In the genomic region with DNA sequence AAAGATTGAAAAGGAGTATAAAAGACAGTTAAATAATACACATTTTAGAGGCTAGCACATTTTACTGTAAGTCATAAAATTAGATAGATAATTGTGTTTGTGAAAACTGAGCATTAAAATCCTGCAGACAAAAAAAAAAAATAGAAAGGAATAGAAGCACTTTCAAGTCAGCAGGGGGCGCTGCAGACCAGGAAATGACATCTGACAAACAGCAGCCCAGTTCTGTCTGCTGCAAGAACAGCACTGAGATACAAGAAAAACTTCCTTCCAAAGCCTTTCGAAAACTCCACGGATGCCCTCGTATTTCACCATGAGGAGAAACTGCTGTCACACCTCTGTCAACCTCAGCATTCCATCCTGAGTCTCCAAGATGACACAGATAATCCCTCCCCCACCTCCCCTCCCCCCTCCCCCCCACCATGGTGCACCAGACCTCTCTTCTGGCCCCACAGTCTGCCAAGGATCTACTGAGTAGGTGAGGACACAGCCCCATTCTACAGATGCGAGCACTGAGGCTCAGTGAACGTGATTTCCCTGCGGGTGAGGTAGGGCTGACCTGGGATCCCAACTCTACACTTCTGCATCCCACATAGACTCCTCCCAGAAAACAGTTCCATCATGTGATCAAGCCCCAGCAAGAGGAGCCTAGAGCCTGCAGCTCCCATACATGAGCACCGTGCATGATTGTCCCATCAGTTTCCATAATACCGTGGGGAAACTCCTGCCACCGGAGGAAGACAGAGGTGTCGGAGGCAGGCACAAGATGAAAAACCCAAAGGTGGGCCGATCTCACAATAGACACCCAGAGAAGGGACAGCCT, we compare ENCODE assay signal across 8 mouse cellular contexts. TPM values are rescaled to one million over a fixed set of nuclear protein-coding genes. Genes with fewer than 3 reads are reported as not detected.
DNase-seq lines count a peak whose midpoint lies in the region; ATAC-seq and TF ChIP-seq lines count a peak whose summit lies in the region.

No protein-coding gene starts in this region.

- H3K27me3 ChIP-seq in ES-Bruce4 (ENCODE audit: control insufficient read depth, insufficient read depth, low read length, poor library complexity, severe bottlenecking) = no peaks in the 10 kb centered on the region
- H3K27me3 ChIP-seq in heart, embryonic 12.5 days (replicated peaks) = no peaks in the 10 kb centered on the region
- H3K27me3 ChIP-seq in lung, postnatal 0 days (replicated peaks; ENCODE audit: insufficient read depth, low read length) = no peaks in the 10 kb centered on the region

- H3K4me3 ChIP-seq in ES-Bruce4 (ENCODE audit: low read depth, low read length) = no peak overlapping the region
- H3K4me3 ChIP-seq in bone marrow, adult 2 months (replicated peaks; ENCODE audit: control insufficient read depth, low read depth, low read length) = no peak overlapping the region
- H3K4me3 ChIP-seq in heart, embryonic 12.5 days = no peak overlapping the region
- H3K4me3 ChIP-seq in layer of hippocampus, adult 2 months = no peak overlapping the region
- no peak overlapping the region for H3K4me3 ChIP-seq in lung, postnatal 0 days (ENCODE audit: low read depth, low read length)

- H3K9ac ChIP-seq in ES-Bruce4 (ENCODE audit: low read depth, poor library complexity, severe bottlenecking) = no peak overlapping the region
- no peak overlapping the region for H3K9ac ChIP-seq in heart, embryonic 12.5 days
- H3K9ac ChIP-seq in lung, postnatal 0 days (replicated peaks; ENCODE audit: low read depth) = no peak overlapping the region

- 58% methylated on average over 12 of the region's 12 CpGs for WGBS in bone marrow, adult 2 months
- 57% methylated on average over 12 of the region's 12 CpGs for WGBS in heart, embryonic 12.5 days
- WGBS in lung, postnatal 0 days = 59% methylated on average over 12 of the region's 12 CpGs

- no peak for TF ChIP-seq EP300 in ES-Bruce4 (IDR thresholded peaks at IDR 0.05; ENCODE audit: insufficient read depth, low read depth, low read length)
- no peak for TF ChIP-seq EP300 in lung, postnatal 0 days (IDR thresholded peaks at IDR 0.05)

- no peak overlapping the region for H3K4me2 ChIP-seq in heart, embryonic 12.5 days
- no peak overlapping the region for H3K4me2 ChIP-seq in lung, postnatal 0 days (replicated peaks; ENCODE audit: low read depth, low read length)

- H3K27ac ChIP-seq in ES-Bruce4 (ENCODE audit: insufficient read depth, low read length) = no peak overlapping the region
- H3K27ac ChIP-seq in bone marrow, adult 2 months (ENCODE audit: control insufficient read depth, insufficient read depth, low read depth, low read length, poor library complexity) = no peak overlapping the region
- H3K27ac ChIP-seq in heart, embryonic 12.5 days (ENCODE audit: poor library complexity, severe bottlenecking) = no peak overlapping the region
- no peak overlapping the region for H3K27ac ChIP-seq in layer of hippocampus, adult 2 months
- no peak overlapping the region for H3K27ac ChIP-seq in lung, postnatal 0 days (ENCODE audit: low read length)

- TF ChIP-seq CTCF in ES-Bruce4 (IDR thresholded peaks at IDR 0.05; ENCODE audit: low read depth, low read length) = peak; percentile 56
- peak; percentile 74 for TF ChIP-seq CTCF in bone marrow, adult 2 months (IDR thresholded peaks at IDR 0.05; ENCODE audit: control insufficient read depth, insufficient read depth, low read length)
- peak; percentile 88 for TF ChIP-seq CTCF in layer of hippocampus, adult 2 months (conservative IDR thresholded peaks at IDR 0.05)
- peak; percentile 84 for TF ChIP-seq CTCF in lung, postnatal 0 days (IDR thresholded peaks at IDR 0.05)

- H3K9me3 ChIP-seq in ES-Bruce4 (replicated peaks; ENCODE audit: control insufficient read depth, insufficient read depth, low read length, poor library complexity, severe bottlenecking) = no peaks in the 10 kb centered on the region
- no peaks in the 10 kb centered on the region for H3K9me3 ChIP-seq in heart, embryonic 12.5 days (replicated peaks)
- no peaks in the 10 kb centered on the region for H3K9me3 ChIP-seq in lung, postnatal 0 days (ENCODE audit: low read length)

- H3K4me1 ChIP-seq in ES-Bruce4 (ENCODE audit: control insufficient read depth, insufficient read depth, low read length) = no peaks in the 10 kb centered on the region
- no peaks in the 10 kb centered on the region for H3K4me1 ChIP-seq in bone marrow, adult 2 months (ENCODE audit: control insufficient read depth, insufficient read depth, low read length)
- no peaks in the 10 kb centered on the region for H3K4me1 ChIP-seq in heart, embryonic 12.5 days (replicated peaks)
- no peaks in the 10 kb centered on the region for H3K4me1 ChIP-seq in lung, postnatal 0 days (ENCODE audit: insufficient read depth, low read depth, low read length)

- TF ChIP-seq POLR2A in ES-Bruce4 (IDR thresholded peaks at IDR 0.05; ENCODE audit: insufficient read depth, low read length) = no peak
- no peak for TF ChIP-seq POLR2A in bone marrow, adult 2 months (IDR thresholded peaks at IDR 0.05; ENCODE audit: borderline replicate concordance, control insufficient read depth, low read depth, low read length)

- ATAC-seq in heart, embryonic 12.5 days (ENCODE audit: insufficient number of reproducible peaks, low FRiP score) = 0 out of 2 replicates have a peak, but pooled peaks have one; percentile 18
- ATAC-seq in lung, postnatal 0 days = peak; percentile 43; the same call in 1 of the 2 replicates

- no peaks in the 10 kb centered on the region for H3K36me3 ChIP-seq in ES-Bruce4 (ENCODE audit: control insufficient read depth, insufficient read depth, low read length, poor library complexity, severe bottlenecking)
- no peaks in the 10 kb centered on the region for H3K36me3 ChIP-seq in heart, embryonic 12.5 days
- no peaks in the 10 kb centered on the region for H3K36me3 ChIP-seq in lung, postnatal 0 days (ENCODE audit: insufficient read depth, low read length)

- DNase-seq in fibroblast of lung, adult 2 months (ENCODE audit: low read depth) = peak; percentile 54
- peak; percentile 77 to 87 for DNase-seq in layer of hippocampus, adult 2 months (ENCODE audit: low spot score in 2 of 2)
- DNase-seq in lung, postnatal 0 days (ENCODE audit: low spot score) = peak; percentile 90
- peak; percentile 77 for DNase-seq in right cerebral cortex, adult 18-20 months
- DNase-seq in urinary bladder, adult 18-20 months (ENCODE audit: low spot score in 2 of 2) = peak; percentile 60 to 67

RNA-seq across cellular contexts. Expression of a gene that starts 28.8 kb away (rescaled TPM):
- polyA plus RNA-seq in ES-Bruce4 (2011; ENCODE audit: insufficient read depth, insufficient read length, low read depth, missing spikeins) = 3.1 and 3.3 TPM in 2 replicates
- not detected in 2 replicates for polyA plus RNA-seq in bone marrow, adult 2 months (2011; ENCODE audit: insufficient read depth, insufficient read length, low replicate concordance, missing spikeins)
- polyA plus RNA-seq in heart, embryonic 12.5 days (2016; fragmentation: Nextera tagmentation; extraction: Ambion mirVana) = 97.4 and 111 TPM in 2 replicates
- total RNA-seq in layer of hippocampus, adult 2 months (2021) = 1 to 10 TPM; 9.5 to 9.9 TPM
- polyA plus RNA-seq in lung, postnatal 0 days (2015; fragmentation: Nextera tagmentation; extraction: Ambion mirVana) = 117 and 122 TPM in 2 replicates

RNA-seq across cellular contexts. Expression of a gene that starts 49.1 kb away (rescaled TPM):
- polyA plus RNA-seq in ES-Bruce4 (2011; ENCODE audit: insufficient read depth, insufficient read length, low read depth, missing spikeins) = 40.3 and 44.1 TPM in 2 replicates
- polyA plus RNA-seq in bone marrow, adult 2 months (2011; ENCODE audit: insufficient read depth, insufficient read length, low replicate concordance, missing spikeins) = 14.1 and 29.4 TPM in 2 replicates
- 37.3 and 42.0 TPM in 2 replicates for polyA plus RNA-seq in heart, embryonic 12.5 days (2016; fragmentation: Nextera tagmentation; extraction: Ambion mirVana)
- 100 to 1,000 TPM; 255 to 260 TPM for total RNA-seq in layer of hippocampus, adult 2 months (2021)
- polyA plus RNA-seq in lung, postnatal 0 days (2015; fragmentation: Nextera tagmentation; extraction: Ambion mirVana) = 27.1 and 28.6 TPM in 2 replicates

Comparison
In these comparisons a context has a peak if more than half of its experiments do, and no peak if none do; other contexts are left out.
1. RNA of a gene that starts 28.8 kb away (polyA plus RNA-seq): 117 to 122 TPM in lung, postnatal 0 days and 97.4 to 111 TPM in heart, embryonic 12.5 days; 3.1 to 3.3 TPM in ES-Bruce4 and not detected in bone marrow, adult 2 months; every median in the first group is over 10 times any median in the second.
2. Peak in every context shown above with its lines, with median percentiles within 50 percentile points of each other: CTCF ChIP-seq and DNase-seq.